In genomic region chr7:45524841-45525621, GRCm38 (mm10) we compare ENCODE assay signal across 8 mouse cellular contexts. TPM values are rescaled to one million over a fixed set of nuclear protein-coding genes. Genes with fewer than 3 reads are reported as not detected.
DNase-seq lines count a peak whose midpoint lies in the region; ATAC-seq and TF ChIP-seq lines count a peak whose summit lies in the region.

No protein-coding gene starts in this region.

- H3K27me3 ChIP-seq in heart, adult 2 months (ENCODE audit: control insufficient read depth, insufficient read depth, low read length), result no peaks in the 10 kb centered on the region
- H3K27me3 ChIP-seq in kidney, adult 2 months (replicated peaks; ENCODE audit: control insufficient read depth, insufficient read depth, low read length), result no peaks in the 10 kb centered on the region
- no peaks in the 10 kb centered on the region for H3K27me3 ChIP-seq in stomach, embryonic 16.5 days (ENCODE audit: control insufficient read depth, insufficient read depth, low read length)

- H3K27ac ChIP-seq in layer of hippocampus, adult 2 months, result peak overlapping the region; percentile 98
- H3K27ac ChIP-seq in heart, adult 2 months, result peak overlapping the region; percentile 99
- H3K27ac ChIP-seq in kidney, adult 2 months (ENCODE audit: insufficient read depth, low read depth, low read length), result peak overlapping the region; percentile 95
- H3K27ac ChIP-seq in stomach, embryonic 16.5 days (ENCODE audit: low read length), result peak overlapping the region; percentile 94

- intact Hi-C loops in heart, adult 2 months (cut with DNase I), result loop anchor here (2.0 to 5.0 kb wide), 3 partner anchors 14 to 177 kb away; partner anchors contain the start of gene Nucb1
- intact Hi-C loops in left cerebral cortex, postnatal 10 days (cut with DNase I), result loop anchor here (5.0 kb wide), 1 partner anchor 48 kb away; no protein-coding TSS in a partner anchor

- H3K36me3 ChIP-seq in heart, adult 2 months (ENCODE audit: control insufficient read depth, insufficient read depth, low read length), result peaks cover 9% of the 10 kb centered on the region
- peaks cover 2% of the 10 kb centered on the region; the same call in 1 of the 2 replicates for H3K36me3 ChIP-seq in kidney, adult 2 months (ENCODE audit: control insufficient read depth, insufficient read depth, low read length)
- H3K36me3 ChIP-seq in stomach, embryonic 16.5 days (ENCODE audit: control insufficient read depth, insufficient read depth, low read length), result 0 out of 2 replicates have a peak, but pooled peaks cover 11% of the 10 kb centered on the region

- TF ChIP-seq CTCF in layer of hippocampus, adult 2 months (conservative IDR thresholded peaks at IDR 0.05), result no peak
- TF ChIP-seq CTCF in heart, adult 2 months (IDR thresholded peaks at IDR 0.05), result no peak
- TF ChIP-seq CTCF in kidney, adult 2 months (conservative IDR thresholded peaks at IDR 0.05; ENCODE audit: insufficient read depth, insufficient read length, low read depth, low read length), result no peak

- H3K9me3 ChIP-seq in stomach, embryonic 16.5 days (replicated peaks; ENCODE audit: control insufficient read depth, low read length), result no peaks in the 10 kb centered on the region

- 0 out of 2 replicates have a peak, but pooled peaks have one; percentile 35 for TF ChIP-seq EP300 in heart, adult 2 months (IDR thresholded peaks at IDR 0.05; ENCODE audit: insufficient read depth, low read depth, low read length)

- peak overlapping the region; percentile 95 for H3K4me3 ChIP-seq in layer of hippocampus, adult 2 months
- H3K4me3 ChIP-seq in heart, adult 2 months, result peak overlapping the region; percentile 88
- H3K4me3 ChIP-seq in kidney, adult 2 months (ENCODE audit: insufficient read depth, low read depth, low read length), result peak overlapping the region; percentile 80
- peak overlapping the region; percentile 85 for H3K4me3 ChIP-seq in stomach, embryonic 16.5 days (replicated peaks; ENCODE audit: low read length)

- ATAC-seq in stomach, embryonic 16.5 days (ENCODE audit: insufficient read depth, low FRiP score), result no peak

- H3K4me1 ChIP-seq in heart, adult 2 months (ENCODE audit: control insufficient read depth, insufficient read depth, low read length), result peaks cover 13% of the 10 kb centered on the region
- peaks cover 20% of the 10 kb centered on the region for H3K4me1 ChIP-seq in kidney, adult 2 months (ENCODE audit: control insufficient read depth, insufficient read depth, low read length)
- H3K4me1 ChIP-seq in stomach, embryonic 16.5 days (ENCODE audit: control insufficient read depth, insufficient read depth, low read length), result peaks cover 40% of the 10 kb centered on the region

- peak overlapping the region; percentile 92 for H3K9ac ChIP-seq in heart, adult 2 months (ENCODE audit: low read depth, low read length)
- H3K9ac ChIP-seq in stomach, embryonic 16.5 days (ENCODE audit: low read length), result peak overlapping the region; percentile 95

- WGBS in heart, adult 2 months, result 1% methylated on average over 12 of the region's 12 CpGs
- 24% methylated on average over 12 of the region's 12 CpGs for WGBS in kidney, adult 2 months
- 15% methylated on average over 12 of the region's 12 CpGs for WGBS in stomach, embryonic 16.5 days

- peak overlapping the region; percentile 95 for H3K4me2 ChIP-seq in stomach, embryonic 16.5 days (ENCODE audit: low read depth, low read length)

- no peaks in the 10 kb centered on the region for H3K79me2 ChIP-seq in heart, adult 2 months (replicated peaks; ENCODE audit: control insufficient read depth, insufficient read depth, low read length)

- DNase-seq in layer of hippocampus, adult 2 months (ENCODE audit: low spot score in 2 of 2), result no peak
- no peak for DNase-seq in layer of hippocampus, adult 11-12 months (ENCODE audit: low spot score)
- DNase-seq in brain, adult 2 months (ENCODE audit: low read depth, low spot score), result peak; percentile 50
- peak; percentile 66 to 69 for DNase-seq in heart, adult 2 months
- DNase-seq in kidney, adult 2 months, result peak; percentile 55
- peak; percentile 62 for DNase-seq in lung, postnatal 25 days (ENCODE audit: low spot score)
- DNase-seq in left cerebral cortex, postnatal 10 days (ENCODE audit: extremely low spot score in 1 of 2, low spot score in 2 of 2), result no peak

- TF ChIP-seq POLR2A in heart, adult 2 months (IDR thresholded peaks at IDR 0.05; ENCODE audit: insufficient read depth, low read depth, low read length), result peak; percentile 66
- no peak for TF ChIP-seq POLR2A in kidney, adult 2 months (IDR thresholded peaks at IDR 0.05; ENCODE audit: low read depth, low read length)

RNA-seq across cellular contexts. Expression of gene Ppp1r15a, which starts 1.0 kb away (rescaled TPM):
- 10 to 100 TPM; 19.0 to 25.8 TPM for total RNA-seq in layer of hippocampus, adult 2 months (2021)
- total RNA-seq in heart, adult 2 months (2021), result 10 to 100 TPM; 27.3 to 29.6 TPM
- 20.9 and 36.0 TPM in 2 replicates for polyA plus RNA-seq in heart, adult 2 months (2012; rRNA removed)
- polyA plus RNA-seq in kidney, adult 2 months (2012; rRNA removed), result 26.6 and 28.2 TPM in 2 replicates
- 25.5 and 31.2 TPM in 2 replicates for polyA plus RNA-seq in stomach, embryonic 16.5 days (2015; fragmentation: Nextera tagmentation; extraction: Ambion mirVana)
- total RNA-seq in left cerebral cortex, postnatal 10 days (2021), result 10 to 100 TPM; 25.5 to 28.5 TPM

RNA-seq across cellular contexts. Expression of gene Plekha4, which starts 1.1 kb away (rescaled TPM):
- total RNA-seq in layer of hippocampus, adult 2 months (2021), result under 1 TPM; 0.52 to 0.79 TPM
- 1 to 10 TPM; 2.9 to 3.2 TPM for total RNA-seq in heart, adult 2 months (2021)
- 6.7 and 7.2 TPM in 2 replicates for polyA plus RNA-seq in heart, adult 2 months (2012; rRNA removed)
- 4.6 and 5.9 TPM in 2 replicates for polyA plus RNA-seq in kidney, adult 2 months (2012; rRNA removed)
- 2.7 and 3.9 TPM in 2 replicates for polyA plus RNA-seq in stomach, embryonic 16.5 days (2015; fragmentation: Nextera tagmentation; extraction: Ambion mirVana)
- 1 to 10 TPM; 1.3 to 2.7 TPM for total RNA-seq in left cerebral cortex, postnatal 10 days (2021)

RNA-seq across cellular contexts. Expression of gene Nucb1, which starts 14.8 kb away (rescaled TPM):
- total RNA-seq in layer of hippocampus, adult 2 months (2021), result 10 to 100 TPM; 97.6 to 98.2 TPM
- 100 to 1,000 TPM; 132 to 152 TPM for total RNA-seq in heart, adult 2 months (2021)
- 158 and 177 TPM in 2 replicates for polyA plus RNA-seq in heart, adult 2 months (2012; rRNA removed)
- polyA plus RNA-seq in kidney, adult 2 months (2012; rRNA removed), result 397 and 405 TPM in 2 replicates
- polyA plus RNA-seq in stomach, embryonic 16.5 days (2015; fragmentation: Nextera tagmentation; extraction: Ambion mirVana), result 229 and 262 TPM in 2 replicates
- 100 to 1,000 TPM; 114 to 127 TPM for total RNA-seq in left cerebral cortex, postnatal 10 days (2021)

RNA-seq across cellular contexts. Expression of gene Hsd17b14, which starts 29.7 kb away (rescaled TPM):
- not detected for total RNA-seq in layer of hippocampus, adult 2 months (2021)
- total RNA-seq in heart, adult 2 months (2021), result under 1 TPM in 1 of 2 experiments, not detected in 1; 0.76 TPM
- polyA plus RNA-seq in heart, adult 2 months (2012; rRNA removed), result 0.45 and 0.47 TPM in 2 replicates
- 43.9 and 48.3 TPM in 2 replicates for polyA plus RNA-seq in kidney, adult 2 months (2012; rRNA removed)
- polyA plus RNA-seq in stomach, embryonic 16.5 days (2015; fragmentation: Nextera tagmentation; extraction: Ambion mirVana), result 2.9 and 4.8 TPM in 2 replicates
- total RNA-seq in left cerebral cortex, postnatal 10 days (2021), result under 1 TPM in 1 of 2 experiments, not detected in 1; 0.93 TPM

RNA-seq across cellular contexts. Expression of gene Dhdh, which starts 36.4 kb away (rescaled TPM):
- total RNA-seq in layer of hippocampus, adult 2 months (2021), result 1 to 10 TPM; 4.3 to 4.4 TPM
- total RNA-seq in heart, adult 2 months (2021), result 1 to 10 TPM; 8.2 to 8.9 TPM
- polyA plus RNA-seq in heart, adult 2 months (2012; rRNA removed), result 6.4 and 10.1 TPM in 2 replicates
- 6.0 and 6.1 TPM in 2 replicates for polyA plus RNA-seq in kidney, adult 2 months (2012; rRNA removed)
- 2.0 and 2.2 TPM in 2 replicates for polyA plus RNA-seq in stomach, embryonic 16.5 days (2015; fragmentation: Nextera tagmentation; extraction: Ambion mirVana)
- total RNA-seq in left cerebral cortex, postnatal 10 days (2021), result 1 to 10 TPM; 3.0 to 3.1 TPM

Comparison
In these comparisons a context has a peak if more than half of its experiments do, and no peak if none do; other contexts are left out.
1. DNase-seq: peak in brain, adult 2 months (single experiment), heart, adult 2 months (2 of 2), kidney, adult 2 months (single experiment) and lung, postnatal 25 days (single experiment); none in layer of hippocampus, adult 2 months (0 of 2), layer of hippocampus, adult 11-12 months (single experiment) and left cerebral cortex, postnatal 10 days (0 of 2).
2. Peak in every context shown above with its lines, with median percentiles within 50 percentile points of each other: H3K27ac ChIP-seq and H3K4me3 ChIP-seq.